Mouse (Mus musculus): ENCODE results near the gene Pacrg.

The Pacrg gene

DNA sequence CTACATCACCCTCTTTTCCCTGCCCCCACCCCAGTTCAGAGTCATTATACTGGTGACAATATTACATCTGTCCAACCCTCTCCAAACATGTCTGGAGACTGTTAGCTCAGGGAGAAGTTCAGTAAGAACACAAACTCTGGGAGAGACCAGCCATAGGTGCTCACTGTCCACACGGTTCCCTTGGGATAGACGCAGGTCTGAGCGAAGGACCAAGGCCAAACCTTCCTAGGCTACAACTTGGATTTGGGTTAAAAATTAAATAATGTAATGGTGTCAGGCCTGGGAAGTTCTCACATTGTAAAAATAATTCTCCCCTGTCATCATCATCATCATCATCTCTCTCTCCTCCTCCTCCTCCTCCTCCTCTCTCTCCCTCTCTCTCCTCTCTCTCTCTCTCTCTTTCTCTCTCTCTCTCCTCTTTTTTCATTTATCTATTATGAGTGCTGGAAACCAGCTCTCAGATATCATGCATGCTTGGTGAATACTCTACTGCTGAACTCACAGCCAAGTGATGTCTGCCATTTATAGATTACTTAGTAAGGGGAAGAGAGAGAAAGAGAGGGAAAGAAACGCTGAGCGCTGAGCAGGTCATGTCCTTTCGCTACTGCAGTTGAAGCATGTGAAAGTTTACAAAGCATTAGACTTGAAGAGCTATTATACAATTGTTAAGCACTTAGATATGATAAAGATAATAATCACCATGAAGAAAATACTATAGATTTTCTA is 215.2 kb downstream of the Pacrg start:
- DNase-seq (ENCODE audit: low read depth) = no peak

DNA sequence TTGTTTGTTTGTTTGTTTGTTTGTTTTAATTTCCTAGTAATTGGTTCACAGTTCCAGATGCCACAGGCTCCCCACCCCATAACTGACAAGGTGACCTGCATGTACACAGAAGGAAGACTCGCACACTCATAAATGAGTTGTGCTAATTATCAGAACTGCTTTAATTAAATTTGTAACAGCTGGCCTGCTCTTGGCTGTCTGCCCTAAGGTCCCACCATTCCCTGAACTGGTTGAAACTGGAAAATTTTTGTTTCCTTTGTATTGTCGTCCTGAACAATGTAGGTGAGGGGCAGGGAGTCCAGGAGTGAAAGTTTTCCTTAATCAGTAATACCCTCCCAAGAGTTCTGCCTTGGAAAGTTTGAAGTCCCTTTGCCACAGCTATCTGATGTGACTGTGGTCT is 219.5 kb downstream of the Pacrg start:
- DNase-seq (ENCODE audit: low read depth) = no peak

DNA sequence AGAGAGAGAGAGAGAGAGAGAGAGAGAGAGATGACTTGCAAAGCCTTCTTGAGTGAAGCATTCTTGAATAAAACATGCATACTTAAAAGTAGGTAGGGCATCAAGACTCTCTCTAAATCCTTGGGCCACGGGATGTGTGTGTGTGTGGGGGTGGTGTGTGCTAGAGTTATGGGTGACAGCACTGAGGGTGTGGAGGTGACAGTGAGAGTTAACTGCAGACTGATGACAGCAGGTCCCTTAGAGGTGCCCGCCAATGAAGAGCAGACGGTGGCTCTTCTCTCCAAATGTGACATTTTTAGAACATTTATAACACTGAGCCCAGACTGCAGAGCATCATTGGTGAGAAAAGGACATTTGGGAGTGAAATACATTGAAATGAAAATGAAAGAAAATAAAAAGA is 220.2 kb downstream of the Pacrg start:
- no peak for DNase-seq (ENCODE audit: low read depth)

DNA sequence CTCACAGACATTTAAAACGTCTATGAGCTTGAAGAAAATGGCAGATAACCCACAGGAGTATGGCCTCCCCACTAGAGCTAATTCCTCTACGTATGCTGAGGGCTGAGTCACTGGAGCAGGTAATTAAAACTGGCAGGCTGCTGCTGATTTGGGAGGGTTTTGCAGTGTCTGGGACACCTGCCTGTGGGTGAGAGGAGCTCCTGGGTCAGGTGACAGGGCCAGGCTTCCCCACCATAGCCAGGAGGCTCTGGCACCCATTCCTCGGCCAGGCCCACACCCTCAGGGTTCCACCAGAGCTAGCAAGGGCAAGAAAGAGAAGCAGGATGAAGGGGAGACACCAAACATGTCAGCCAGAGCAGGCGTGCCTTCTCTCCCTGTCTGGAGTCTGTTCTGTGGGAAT is 222.5 kb downstream of the Pacrg start:
- DNase-seq (ENCODE audit: low read depth) = no peak

DNA sequence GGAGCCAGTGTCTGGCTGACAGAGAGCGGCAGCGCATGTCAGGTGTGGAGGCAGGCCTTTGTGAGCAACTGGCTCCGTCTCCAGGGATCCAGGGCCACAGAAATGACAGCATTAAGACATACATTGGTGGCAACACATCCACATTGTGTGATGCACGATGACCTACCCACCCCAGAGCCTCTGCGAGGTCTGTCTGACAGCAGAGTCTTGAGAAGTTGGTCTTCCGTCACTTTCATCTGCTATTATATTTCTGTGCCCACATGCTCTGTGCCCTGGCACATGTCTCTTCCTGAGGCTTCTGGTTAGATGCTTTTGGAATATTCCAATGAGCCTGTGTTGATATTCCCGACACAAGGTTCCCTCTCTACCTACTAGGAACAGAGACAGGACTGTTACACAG is 224.5 kb downstream of the Pacrg start:
- no peak for DNase-seq (ENCODE audit: low read depth)

DNA sequence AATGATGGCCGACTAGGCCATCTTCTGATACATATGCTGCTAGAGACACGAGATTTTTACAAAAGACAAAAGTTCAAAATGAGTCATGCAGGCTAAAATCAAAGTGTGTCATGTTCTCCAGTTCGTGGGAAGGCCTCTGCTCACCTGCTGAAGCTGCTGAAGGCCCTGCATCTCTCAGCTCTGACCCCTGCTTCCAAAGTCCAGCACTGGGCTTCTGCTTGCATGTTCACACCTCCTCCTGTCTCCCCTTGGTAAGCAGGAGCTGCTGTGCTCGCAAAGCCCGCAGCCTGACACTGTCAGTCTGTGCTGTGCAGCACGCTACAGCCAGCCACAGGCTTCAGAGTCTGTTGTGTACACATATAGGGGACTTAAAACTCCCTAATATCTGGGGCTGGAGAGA is 225.4 kb downstream of the Pacrg start:
- DNase-seq (ENCODE audit: low read depth) = no peak

DNA sequence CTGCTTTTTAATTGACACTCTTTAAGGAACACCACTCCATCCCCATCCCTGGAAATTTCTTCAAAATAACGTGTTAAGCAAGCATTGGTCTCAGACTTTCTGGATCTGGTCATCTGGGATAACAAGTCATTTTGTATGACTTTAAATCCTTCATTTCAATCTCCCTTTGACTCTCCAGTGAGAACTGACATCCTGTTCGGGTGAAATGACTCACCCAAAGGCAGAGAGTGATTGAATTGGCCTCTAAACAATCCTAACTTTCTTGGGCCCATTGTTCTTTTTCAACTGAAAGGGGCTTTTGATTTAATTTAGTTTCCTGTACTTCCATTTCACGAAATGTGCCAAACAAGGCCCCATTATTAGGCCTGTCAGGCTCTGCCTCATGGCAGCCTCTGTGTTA is 228.5 kb downstream of the Pacrg start:
- DNase-seq (ENCODE audit: low read depth) = no peak

DNA sequence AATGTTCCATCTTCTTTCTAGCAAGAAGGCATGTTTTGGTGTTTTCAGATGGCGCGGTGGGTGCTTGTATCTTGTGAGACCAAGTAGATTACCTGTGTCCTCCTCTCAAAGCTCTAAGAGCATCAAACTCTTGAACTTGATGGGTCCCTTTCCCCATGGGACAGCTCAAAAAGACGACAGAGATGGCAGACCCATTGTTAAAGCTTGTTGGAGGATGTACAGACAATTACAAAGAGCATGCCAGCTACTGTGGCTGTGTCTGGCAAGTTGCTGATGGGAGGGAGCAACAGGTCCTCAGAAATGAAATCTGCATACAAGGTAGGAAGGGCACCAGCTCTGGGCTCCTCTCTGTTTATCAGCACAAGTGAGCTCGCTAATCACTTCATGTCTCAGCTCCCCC is 232.0 kb downstream of the Pacrg start:
- no peak for DNase-seq (ENCODE audit: low read depth)

DNA sequence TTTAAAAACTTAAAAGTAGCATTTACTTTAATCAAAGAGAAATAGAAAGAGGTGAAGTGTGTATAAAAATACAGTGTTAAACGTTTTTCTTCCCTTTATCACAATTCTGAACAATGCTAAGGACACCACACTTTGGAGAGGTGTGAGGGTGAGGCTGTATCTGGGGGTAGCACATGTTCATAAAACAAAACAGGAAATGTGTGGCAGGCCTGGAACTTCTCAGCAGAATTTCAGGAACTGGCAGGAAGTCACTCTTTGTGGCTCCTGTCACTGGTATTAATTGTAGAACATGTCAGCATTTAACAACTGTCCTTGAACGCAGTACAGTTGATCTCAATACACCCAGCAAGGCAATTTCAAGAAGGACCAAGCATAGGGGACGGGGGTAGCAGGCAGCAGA is 234.0 kb downstream of the Pacrg start:
- peak; percentile 3 for DNase-seq (ENCODE audit: low read depth)

DNA sequence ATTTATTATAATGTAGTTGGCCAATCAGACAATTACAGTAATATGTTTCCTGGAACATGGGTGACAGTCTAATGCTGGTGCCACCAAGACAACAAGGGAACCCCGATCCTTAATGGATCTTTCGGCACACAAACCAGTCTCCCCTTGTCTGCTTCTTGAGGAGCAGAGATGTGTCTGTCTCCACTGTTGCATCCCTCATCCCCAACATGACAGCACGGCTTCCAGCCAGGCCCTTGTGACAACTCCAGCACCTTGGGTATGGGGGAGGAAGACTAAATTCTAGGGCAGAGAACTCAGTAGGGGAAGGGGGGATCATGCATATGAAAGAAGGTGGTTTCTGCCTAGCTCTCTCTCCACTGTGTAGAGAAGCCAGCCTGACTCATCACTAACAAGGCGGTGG is 242.4 kb downstream of the Pacrg start:
- no peak for DNase-seq (ENCODE audit: low read depth)

DNA sequence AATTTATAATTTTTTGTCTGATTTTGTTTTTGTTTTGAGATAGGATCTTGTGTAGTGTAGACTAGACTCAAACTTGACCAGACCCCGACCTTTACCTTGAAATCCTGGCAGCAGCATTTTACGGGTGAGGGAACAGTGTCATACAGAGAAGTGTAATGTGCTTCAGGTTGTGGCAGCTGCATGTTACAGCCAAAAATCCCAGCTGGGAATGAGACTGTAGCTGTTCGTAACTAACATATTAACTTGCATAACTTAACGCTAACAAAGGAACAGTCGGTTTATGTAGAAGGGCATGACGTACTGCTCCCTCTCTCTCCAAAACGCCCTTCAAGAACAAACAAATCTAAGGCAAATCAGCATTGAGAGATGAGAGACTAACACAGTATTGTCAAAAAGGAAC is 250.5 kb downstream of the Pacrg start:
- no peak for DNase-seq (ENCODE audit: low read depth)

DNA sequence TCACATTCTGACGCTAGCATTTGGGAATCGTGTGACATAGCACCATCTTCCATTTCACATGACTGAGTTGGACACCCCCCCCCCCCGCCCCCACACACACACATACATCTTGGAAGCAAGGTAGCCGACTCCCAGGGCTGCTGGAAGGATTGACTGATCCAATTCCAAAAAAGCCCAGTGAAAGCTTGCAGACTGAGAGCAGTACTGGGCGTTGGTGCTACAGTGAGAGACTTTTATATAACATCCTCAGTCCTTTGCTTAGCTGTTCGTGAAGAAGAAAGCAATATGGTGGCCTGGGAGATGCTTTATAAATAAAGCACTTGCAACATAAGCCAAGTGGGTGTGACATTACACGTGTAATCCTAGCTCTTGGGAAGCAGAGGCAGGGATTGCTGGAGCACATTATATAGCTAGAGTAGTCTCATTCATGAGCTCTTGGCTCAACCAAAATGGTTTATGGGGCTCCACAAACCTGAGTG is 251.2 kb downstream of the Pacrg start:
- DNase-seq (ENCODE audit: low read depth) = no peak

DNA sequence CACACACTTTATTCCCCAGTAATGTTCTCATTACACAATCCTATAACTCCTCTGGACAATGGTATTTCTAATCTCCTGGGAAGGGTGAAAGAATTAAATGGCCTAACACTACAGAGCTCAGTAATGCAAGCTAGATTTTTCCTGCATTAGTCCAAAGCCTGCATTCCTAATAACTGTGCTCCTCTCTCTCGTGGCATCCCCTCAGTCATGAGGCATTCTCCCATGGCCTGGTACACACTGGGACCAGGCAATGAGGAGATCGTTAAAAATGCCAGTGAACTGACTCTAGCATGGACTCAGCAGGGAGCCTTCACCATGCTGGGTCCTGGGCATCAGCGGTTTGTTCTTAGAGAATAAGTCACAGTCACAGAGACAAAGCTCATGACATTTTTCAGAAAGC is 256.8 kb downstream of the Pacrg start:
- DNase-seq (ENCODE audit: low read depth) = no peak

DNA sequence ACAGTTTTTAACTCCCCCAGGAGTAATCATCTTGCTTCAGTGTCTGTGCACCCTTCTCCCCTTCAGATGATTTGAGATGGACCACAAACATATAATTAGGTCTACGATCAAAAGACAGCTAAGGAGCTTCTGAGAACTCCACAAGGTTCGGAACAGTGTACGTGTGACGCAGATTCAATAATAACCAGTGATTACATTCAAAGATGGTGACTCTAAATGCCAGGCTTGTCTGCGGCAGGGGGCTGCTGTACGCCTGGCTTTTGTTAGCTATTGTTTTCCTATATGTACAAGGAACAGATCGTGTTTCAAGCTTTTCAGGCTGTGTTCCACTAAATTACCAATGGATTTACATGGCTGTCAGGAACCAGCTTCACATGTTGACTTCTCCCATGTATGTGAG is 264.8 kb downstream of the Pacrg start:
- no peak for DNase-seq (ENCODE audit: low read depth)

DNA sequence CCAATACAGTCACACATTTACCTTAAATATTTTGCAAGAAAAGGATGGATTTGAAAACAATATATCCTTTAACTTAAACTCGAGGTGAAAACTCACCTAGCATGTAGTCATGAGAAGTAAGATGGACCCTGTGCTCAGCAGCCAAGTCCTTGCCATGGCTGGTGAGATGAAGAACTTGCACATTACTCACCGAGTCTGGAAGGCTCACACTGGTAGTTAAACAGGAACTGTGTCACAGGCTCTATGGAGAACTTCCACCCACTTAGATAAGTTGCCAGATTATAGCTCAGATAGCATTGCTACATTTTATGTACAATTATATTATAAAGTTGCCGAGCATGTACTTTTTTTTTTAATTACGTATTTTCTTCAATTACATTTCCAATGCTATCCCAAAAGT is 267.7 kb downstream of the Pacrg start:
- DNase-seq (ENCODE audit: low read depth) = no peak

DNA sequence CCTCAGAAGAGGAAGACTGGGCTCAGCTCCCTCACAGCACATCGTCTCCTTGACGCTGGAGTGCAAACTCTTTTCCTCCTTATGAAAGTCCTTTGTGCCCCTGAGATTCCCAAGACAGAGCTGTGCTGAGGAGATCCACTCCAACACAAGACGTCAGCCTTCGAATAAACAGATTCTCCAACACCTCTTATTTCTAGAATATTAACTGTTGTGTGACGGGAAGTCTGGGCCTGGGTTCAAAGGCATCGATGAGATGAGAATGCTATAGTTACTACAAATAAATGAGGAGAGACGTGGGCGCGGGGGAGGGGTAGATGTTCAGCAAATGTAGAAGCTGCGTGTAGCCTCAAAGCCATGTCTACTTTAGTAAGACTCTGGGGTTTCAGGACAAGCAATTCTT is 270.8 kb downstream of the Pacrg start:
- DNase-seq (ENCODE audit: low read depth) = no peak

DNA sequence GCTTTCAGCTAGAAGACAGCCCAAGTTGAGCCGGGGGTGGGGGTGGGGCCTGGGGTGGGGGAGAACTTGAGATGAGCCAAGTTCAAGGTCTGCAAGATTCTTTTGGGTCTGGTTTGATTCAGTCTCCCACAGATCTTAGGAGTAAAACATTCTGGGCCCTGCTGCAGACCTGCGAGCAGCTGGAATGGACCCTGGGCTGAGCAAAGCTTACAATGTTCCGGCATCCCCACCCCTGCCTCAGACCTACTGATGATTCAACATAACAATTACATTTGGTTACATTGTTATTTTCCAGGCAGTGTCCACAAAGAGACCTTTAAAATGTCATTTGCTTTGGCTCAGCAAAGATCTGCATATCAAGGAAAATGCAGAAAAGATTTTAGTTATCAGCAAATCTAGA is 272.7 kb downstream of the Pacrg start:
- no peak for DNase-seq (ENCODE audit: low read depth)

DNA sequence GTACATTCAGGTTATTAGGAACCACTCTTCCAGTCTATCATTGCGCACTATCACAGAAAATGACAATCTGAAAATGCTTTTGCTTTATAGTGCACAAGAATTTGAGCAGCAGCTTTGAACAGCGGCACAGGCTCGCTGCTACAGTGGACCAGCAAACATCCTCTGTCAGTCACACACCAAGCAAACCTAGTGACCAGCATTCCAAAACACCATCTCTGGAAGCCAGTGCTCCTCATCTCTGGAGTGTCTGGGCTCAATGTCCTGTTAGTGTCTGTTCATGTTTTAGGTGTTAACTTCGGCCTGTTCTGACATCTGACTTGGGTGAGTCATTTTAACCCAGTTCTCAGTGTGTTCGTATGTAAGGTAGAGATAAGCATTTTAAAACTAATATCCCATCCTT is 275.9 kb downstream of the Pacrg start:
- DNase-seq (ENCODE audit: low read depth) = no peak

DNA sequence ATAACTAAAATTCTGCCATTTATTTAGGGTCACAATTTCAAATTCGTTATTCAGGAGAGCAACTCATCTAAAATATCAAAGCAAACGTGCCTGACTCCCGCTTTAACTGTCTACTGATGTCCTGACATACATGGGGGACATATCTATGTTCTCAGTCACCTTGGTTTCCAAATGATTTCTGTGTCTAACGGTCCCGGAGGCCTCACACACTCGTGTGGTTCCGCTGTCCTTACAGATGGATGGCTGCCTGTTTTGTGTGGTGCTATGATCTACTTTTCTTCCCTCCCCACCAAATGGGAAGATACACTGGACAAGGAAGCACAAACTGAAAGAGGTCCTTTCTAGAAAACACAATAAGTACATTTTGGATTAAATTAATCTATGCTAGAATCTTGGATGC is 277.2 kb downstream of the Pacrg start:
- DNase-seq (ENCODE audit: low read depth) = no peak

DNA sequence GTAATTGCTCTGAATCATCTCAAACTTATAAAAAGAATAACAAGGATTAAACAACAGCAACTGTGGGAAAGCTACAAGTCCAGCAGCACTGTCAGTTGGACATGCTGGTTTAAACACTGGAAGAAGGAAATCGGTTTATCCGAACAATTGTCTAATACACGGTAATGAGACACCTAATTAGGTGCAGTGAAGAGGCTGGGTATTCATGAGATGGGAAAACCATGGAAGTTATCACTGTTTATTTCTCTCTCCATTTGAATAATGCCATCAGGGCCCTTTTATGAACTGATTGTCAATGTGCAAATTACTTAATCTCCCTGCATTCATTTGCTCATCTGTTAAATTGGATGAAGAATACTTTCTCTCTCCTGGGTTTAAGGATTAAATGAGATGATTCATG is 280.1 kb downstream of the Pacrg start:
- DNase-seq (ENCODE audit: low read depth) = no peak

DNA sequence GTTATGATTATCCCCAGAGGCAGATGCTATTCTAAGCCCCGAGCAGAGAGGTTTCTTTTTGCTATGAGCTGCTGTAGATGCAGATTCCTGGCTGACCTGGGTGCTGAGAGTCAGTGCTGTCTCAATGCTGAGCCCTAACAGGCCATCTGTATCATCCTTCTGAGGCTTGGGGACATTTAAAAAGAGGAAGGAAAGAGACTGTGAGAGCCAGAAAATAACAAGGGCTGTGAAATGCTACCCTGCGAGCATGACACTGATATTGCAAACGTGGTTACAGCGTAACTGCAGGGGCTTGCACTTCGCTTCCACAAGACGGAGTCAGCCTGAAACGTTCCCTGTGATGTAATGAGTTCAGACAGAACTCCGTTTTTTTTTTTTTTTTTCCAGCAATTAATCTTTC is 281.4 kb downstream of the Pacrg start:
- DNase-seq (ENCODE audit: low read depth) = no peak

DNA sequence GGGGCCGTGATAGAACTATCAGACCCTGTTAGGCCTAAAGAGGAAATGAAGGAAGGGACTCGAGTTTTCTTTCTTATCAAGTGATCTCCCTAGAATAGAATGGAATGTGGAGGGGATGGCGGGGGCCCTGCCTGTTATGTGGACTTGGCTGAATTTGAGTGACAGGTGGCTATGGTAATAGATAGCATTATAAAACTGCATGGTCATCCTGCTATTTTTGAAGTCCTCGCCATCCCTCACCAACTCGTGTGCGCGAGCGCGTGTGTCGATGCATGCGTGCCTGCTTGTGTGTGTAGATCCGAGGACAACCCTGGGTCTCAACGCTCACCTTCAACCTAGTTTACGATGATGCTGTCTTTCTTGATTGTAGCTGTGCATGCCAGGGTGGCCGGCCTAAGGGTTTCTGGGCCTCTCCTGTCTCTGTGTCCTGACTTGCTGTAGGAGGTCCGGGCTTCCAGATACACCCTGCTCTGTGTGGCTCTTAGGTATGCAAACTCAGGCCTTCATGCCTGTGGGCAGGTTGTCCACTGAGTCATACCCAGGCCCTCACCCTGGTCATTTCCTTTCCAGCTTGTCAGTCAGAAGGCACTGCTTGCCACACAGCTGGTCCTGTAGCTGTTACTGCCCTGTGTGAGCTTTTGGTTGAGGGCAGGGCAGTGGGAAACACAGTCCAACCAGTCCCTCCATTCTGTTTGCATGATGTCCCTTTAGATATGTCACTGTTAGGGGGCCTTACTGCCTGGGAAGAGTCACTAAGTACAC is 287.6 kb downstream of the Pacrg start:
- DNase-seq (ENCODE audit: low read depth) = no peak

DNA sequence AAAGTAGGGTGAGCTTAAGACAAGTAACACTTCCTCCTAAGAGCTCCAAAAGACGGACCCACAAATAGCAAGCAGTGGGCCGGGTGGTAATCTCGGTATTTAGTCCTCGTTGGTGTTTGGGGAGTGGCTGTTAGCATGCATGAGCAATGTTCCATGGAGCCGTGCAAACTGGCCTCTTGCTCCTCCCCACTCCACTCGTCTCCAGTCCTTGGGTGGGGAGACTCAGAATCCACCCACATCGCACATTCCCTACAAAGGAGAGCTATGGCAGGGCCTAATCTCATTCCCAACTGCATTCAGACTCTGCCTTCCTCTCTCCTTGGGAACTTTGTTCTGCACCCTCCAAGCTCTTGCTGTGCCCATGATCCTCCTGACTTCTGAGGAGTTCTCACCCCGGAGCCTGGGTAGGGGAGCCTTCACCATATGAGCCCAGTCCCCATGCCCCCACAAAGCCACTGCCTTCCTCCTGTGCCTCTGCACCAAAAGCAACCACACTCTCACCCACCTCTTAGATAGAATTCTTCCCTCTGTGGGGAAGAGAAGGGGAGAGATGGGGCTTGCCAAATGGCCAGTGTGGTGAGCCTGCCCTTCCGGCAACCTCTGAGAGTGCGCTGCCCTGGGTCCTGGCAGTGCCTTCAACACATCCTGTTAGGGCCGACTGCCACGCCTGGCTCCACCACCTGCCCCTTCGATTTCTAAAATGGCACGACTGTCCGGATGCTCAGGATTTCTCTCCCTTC is 289.2 kb downstream of the Pacrg start:
- no peak for DNase-seq (ENCODE audit: low read depth)
